Mouse (Mus musculus) bone marrow macrophage, adult 2 months (primary cell): ENCODE results near the gene Slc12a3.

Experiments
- CTCF ChIP-seq: IDR thresholded peaks from 2 replicates; pipeline ENCODE4 v1.5.1; 2012; ENCODE audit warnings: low read depth, mild to moderate bottlenecking, low read length, moderate library complexity
- POLR2A ChIP-seq: IDR thresholded peaks from 2 replicates; pipeline ENCODE4 v1.6.1; 2012; ENCODE audit warnings: mild to moderate bottlenecking, low read depth, low read length, borderline replicate concordance

DNA sequence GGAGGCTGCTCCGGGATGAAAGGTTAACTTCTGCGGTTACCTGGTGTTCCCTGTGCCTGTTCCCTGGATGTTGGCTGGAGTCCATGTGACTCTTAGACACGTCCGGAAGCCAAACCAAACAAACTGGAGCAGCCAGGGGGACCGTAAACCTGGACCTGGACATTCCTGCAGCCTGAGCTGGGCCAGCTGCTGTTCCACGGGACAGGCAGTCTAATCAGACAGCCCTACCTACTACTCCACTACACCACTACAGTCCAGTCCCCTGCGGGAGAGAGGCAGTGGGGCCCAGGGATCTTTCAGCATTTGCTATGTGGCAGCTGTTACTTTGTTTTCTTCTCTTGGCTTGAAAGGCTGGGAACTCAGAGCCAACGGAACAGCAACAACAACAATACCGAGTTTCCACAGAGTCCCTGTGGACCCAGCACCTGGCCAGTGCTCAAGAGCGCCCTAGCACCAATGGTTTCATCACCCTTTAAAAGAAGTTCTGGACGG, 48.8 kb downstream of the Slc12a3 start:
- no peak for TF ChIP-seq POLR2A
- no peak for TF ChIP-seq CTCF
